11 mouse cellular contexts compared by ENCODE assay signal in genomic region chr13:97282911-97283281, GRCm38 (mm10). TPM values are rescaled to one million over a fixed set of nuclear protein-coding genes. Genes with fewer than 3 reads are reported as not detected.
DNase-seq lines count a peak whose midpoint lies in the region; ATAC-seq lines count a peak whose summit lies in the region.
"Had no signal": no experiment of that assay in that cellular context is flagged by ENCODE, and none has a peak within 500 bp of the region (broad histone marks: within the 10 kb centered on the region; RNA-seq: fewer than 3 reads in every experiment).

No protein-coding gene starts in this region.

- H3K4me1 ChIP-seq in heart, embryonic 12.5 days (replicated peaks): peaks cover 14% of the 10 kb centered on the region
- H3K4me1 ChIP-seq in neural tube, embryonic 13.5 days (replicated peaks): peaks cover 14% of the 10 kb centered on the region
- H3K4me1 ChIP-seq in limb, embryonic 10.5 days: peaks cover 15% of the 10 kb centered on the region

- no peak for DNase-seq in heart, adult 18-20 months
- DNase-seq in neural tube, embryonic 10.5 days (ENCODE audit: extremely low spot score, low spot score): no peak
- no peak for DNase-seq in limb, embryonic 10.5 days (ENCODE audit: low spot score)
- DNase-seq in ovary, postnatal 14 days (ENCODE audit: low spot score): no peak
- DNase-seq in layer of hippocampus, adult 18-20 months (ENCODE audit: low spot score in 2 of 2): no peak
- no peak for DNase-seq in cerebellum, postnatal 10 days
- DNase-seq: layer of hippocampus, postnatal 36 days had no signal

- H3K9me3 ChIP-seq in heart, embryonic 12.5 days (replicated peaks): no peaks in the 10 kb centered on the region
- H3K9me3 ChIP-seq in neural tube, embryonic 13.5 days: no peaks in the 10 kb centered on the region
- no peaks in the 10 kb centered on the region for H3K9me3 ChIP-seq in limb, embryonic 10.5 days (replicated peaks)

- H3K36me3 ChIP-seq in heart, embryonic 12.5 days: no peaks in the 10 kb centered on the region
- no peaks in the 10 kb centered on the region for H3K36me3 ChIP-seq in neural tube, embryonic 13.5 days
- no peaks in the 10 kb centered on the region for H3K36me3 ChIP-seq in limb, embryonic 10.5 days

- ATAC-seq in heart, embryonic 12.5 days (ENCODE audit: insufficient number of reproducible peaks, low FRiP score): no peak
- ATAC-seq in neural tube, embryonic 13.5 days (ENCODE audit: low read depth): no peak
- ATAC-seq: activated CD4-positive, CD25-positive, alpha-beta regulatory T cell, adult 4 months; inflammation-experienced regulatory T-cells, adult 6 months had no signal

- H3K27me3 ChIP-seq in heart, embryonic 12.5 days (replicated peaks): 0 out of 2 replicates have a peak, but pooled peaks cover 4% of the 10 kb centered on the region
- H3K27me3 ChIP-seq in neural tube, embryonic 13.5 days: peaks cover 18% of the 10 kb centered on the region
- H3K27me3 ChIP-seq in limb, embryonic 10.5 days (ENCODE audit: low read depth, poor library complexity, severe bottlenecking): peaks cover 39% of the 10 kb centered on the region

- H3K27ac ChIP-seq in heart, embryonic 12.5 days (ENCODE audit: poor library complexity, severe bottlenecking): no peak overlapping the region
- no peak overlapping the region for H3K27ac ChIP-seq in neural tube, embryonic 13.5 days (replicated peaks)
- no peak overlapping the region for H3K27ac ChIP-seq in limb, embryonic 10.5 days

- H3K4me3 ChIP-seq in heart, embryonic 12.5 days: peak overlapping the region; percentile 38
- no peak overlapping the region for H3K4me3 ChIP-seq in neural tube, embryonic 13.5 days
- peak overlapping the region; percentile 44 for H3K4me3 ChIP-seq in limb, embryonic 10.5 days

- H3K9ac ChIP-seq in heart, embryonic 12.5 days: no peak overlapping the region
- no peak overlapping the region for H3K9ac ChIP-seq in neural tube, embryonic 13.5 days

- H3K4me2 ChIP-seq in heart, embryonic 12.5 days: peak overlapping the region; percentile 75
- peak overlapping the region; percentile 50; the same call in 1 of the 2 replicates for H3K4me2 ChIP-seq in neural tube, embryonic 13.5 days

- WGBS in heart, embryonic 12.5 days: 12% methylated on average over 9 of the region's 9 CpGs
- 11% methylated on average over 9 of the region's 9 CpGs for WGBS in neural tube, embryonic 13.5 days
- WGBS in limb, embryonic 10.5 days: 8% methylated on average over 9 of the region's 9 CpGs

RNA-seq across cellular contexts. Expression of gene Enc1, which starts 42.0 kb away (rescaled TPM):
- 4.5 and 5.7 TPM in 2 replicates for polyA plus RNA-seq in heart, embryonic 12.5 days (2016; fragmentation: Nextera tagmentation; extraction: Ambion mirVana)
- 1 to 10 TPM; 7.4 to 8.8 TPM for total RNA-seq in heart, adult 18-20 months (2021)
- polyA plus RNA-seq in neural tube, embryonic 13.5 days (2015; fragmentation: Nextera tagmentation; extraction: Ambion mirVana): 54.9 and 59.5 TPM in 2 replicates
- polyA plus RNA-seq in limb, embryonic 10.5 days (2016; fragmentation: Nextera tagmentation; extraction: Ambion mirVana): 2.5 and 4.3 TPM in 2 replicates
- 100 to 1,000 TPM; 757 to 762 TPM for total RNA-seq in layer of hippocampus, adult 18-20 months (2021)
